Mouse (Mus musculus) left cerebral cortex, postnatal 36 days (tissue): ENCODE results near the gene Ghrhr. TPM values are rescaled to one million over a fixed set of nuclear protein-coding genes. Genes with fewer than 3 reads are reported as not detected.

Experiments
- DNase-seq, 2 experiments: peaks; one replicate each; pipeline ENCODE4 v3.0.0; 2021 to 2022; ENCODE audit warnings: low spot score in 2 of 2, mixed read lengths in 1 of 2
- intact Hi-C: fragments of 180-260 bp; cut with DNase I; formaldehyde crosslinking; loops from one replicate; pipeline ENCODE4 v1.15.1; 2025
- total RNA-seq, 2 experiments: library from RNA; stranded (reverse); gene quantifications; 2 replicates each; pipeline ENCODE4 v1.2.3; 2021

Ghrhr gene
- total RNA-seq, 2 experiments from 2014 or later, result not detected

DNA sequence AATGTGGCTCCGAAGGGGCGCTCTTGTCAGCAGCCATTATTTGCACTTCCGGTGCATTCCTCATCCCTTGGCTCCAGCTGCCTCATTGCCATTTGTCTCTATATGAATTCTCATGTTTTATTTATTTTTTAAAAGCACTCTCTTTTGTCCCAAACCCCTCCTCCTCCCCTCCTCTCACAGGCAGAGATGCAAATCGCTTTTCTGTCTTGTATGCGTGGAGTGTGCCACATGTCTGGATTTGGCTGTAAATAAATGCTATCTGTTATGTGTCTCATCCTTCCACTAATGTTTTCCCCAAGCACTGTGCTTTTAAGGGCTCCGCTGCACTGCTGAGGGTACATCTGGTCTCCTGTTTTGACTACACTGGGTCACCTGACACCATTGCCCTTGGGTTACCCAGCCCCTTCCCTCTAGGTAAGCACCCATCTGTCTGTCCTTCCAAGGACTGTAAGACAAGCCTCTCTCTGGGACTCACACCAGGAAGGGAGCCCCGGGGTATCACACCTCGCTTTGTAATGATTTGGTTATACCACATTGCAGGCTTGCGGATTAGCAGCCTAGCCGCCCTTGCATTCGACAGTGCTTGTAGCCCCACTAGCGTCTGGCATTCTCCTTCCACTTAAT is 12.6 kb downstream of the Ghrhr start:
- DNase-seq, result no peak
- intact Hi-C loops, result no loop called here

DNA sequence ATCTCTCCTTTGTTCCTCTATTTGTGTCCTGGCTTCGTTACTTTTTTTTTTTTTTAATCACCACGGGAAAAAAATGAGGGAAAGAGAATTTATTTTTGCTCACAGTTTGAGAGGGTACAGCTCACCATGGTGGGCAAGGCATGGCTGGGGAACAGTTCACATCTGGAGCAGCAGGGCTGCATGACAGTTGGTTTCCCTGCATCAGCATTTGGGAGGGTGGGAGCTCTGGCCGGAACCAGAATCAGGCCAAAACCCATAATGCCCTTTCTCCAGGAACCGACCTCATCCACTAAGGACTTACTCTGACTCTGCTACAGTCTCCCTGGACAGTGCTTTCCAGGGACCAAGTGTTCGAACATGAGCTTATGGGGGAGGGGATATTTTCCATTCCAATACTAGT is 13.2 kb downstream of the Ghrhr start:
- intact Hi-C loops, result no loop called here
- no peak for DNase-seq

DNA sequence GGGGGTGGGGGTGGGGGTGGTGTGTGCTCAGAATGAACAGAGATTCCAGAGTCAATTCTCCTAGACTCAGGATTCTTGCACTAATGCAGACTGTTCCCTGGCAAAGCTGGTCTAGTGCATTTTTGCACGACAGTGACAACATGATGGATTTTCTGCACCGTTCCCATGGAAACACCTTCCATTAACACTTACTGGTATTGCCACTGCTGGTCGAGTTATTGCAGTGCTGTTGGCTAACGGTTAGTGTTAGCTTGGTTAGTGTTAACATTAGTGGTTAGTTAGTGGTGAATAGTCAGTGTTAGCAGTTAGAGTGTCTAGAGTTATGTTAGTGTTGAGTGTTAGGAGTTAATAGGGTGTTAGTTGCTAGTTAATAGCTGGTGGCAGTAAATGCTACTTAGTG is 15.7 kb downstream of the Ghrhr start:
- intact Hi-C loops, result loop anchor here (2.0 kb wide), 1 partner anchor 113 kb away; no protein-coding TSS in a partner anchor
- DNase-seq, result no peak

DNA sequence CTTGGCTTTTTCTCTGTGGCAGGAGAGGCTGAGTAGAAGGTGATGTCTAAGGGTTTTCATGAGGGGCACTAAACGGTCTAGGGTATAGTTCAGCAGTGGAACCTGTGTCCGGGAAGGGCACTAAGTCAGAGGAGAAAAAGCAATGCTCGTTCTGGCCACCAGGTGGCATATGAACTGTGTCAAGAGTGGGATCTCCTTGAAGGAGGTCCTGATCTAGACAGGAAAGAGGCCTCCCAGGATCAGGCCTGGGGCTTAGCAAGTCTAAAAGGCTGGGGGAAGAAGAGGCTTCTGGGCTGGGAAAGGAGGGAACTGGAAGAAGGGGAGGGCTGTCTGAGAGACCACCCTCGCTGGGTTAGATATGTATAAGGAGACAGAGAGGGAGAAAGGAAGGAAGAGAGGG is 16.4 kb downstream of the Ghrhr start:
- intact Hi-C loops, result loop anchor here (2.0 kb wide), 1 partner anchor 112 kb away; no protein-coding TSS in a partner anchor
- DNase-seq, result peak; percentile 51 to 73

DNA sequence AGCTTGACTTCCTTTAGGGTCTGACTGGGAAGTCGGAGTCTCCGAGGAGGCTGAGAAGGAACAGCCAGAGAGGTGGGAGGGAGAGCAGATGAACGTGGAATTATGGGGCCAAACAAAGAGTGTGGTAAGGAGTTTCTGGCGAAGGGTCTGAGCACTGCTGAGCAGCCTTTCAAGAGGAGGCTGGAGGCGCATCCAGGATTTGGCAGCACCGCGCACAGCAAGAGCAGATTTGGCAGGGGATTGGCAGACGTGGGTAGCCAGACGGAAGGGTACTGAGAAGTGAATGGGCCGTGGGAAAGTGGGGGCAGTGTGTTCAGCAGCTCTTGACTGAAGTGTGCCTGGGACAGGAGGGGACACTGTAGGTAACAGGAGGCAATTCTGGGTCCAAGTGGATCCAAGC is 18.8 kb downstream of the Ghrhr start:
- intact Hi-C loops, result no loop called here
- DNase-seq, result peak; percentile 75 to 83

GRCm38 (mm10) chr6:55396176-55396575 is 20.1 kb downstream of the Ghrhr start:
- DNase-seq, result peak in 1 of 2 experiments; percentile 64
- intact Hi-C loops, result no loop called here

DNA sequence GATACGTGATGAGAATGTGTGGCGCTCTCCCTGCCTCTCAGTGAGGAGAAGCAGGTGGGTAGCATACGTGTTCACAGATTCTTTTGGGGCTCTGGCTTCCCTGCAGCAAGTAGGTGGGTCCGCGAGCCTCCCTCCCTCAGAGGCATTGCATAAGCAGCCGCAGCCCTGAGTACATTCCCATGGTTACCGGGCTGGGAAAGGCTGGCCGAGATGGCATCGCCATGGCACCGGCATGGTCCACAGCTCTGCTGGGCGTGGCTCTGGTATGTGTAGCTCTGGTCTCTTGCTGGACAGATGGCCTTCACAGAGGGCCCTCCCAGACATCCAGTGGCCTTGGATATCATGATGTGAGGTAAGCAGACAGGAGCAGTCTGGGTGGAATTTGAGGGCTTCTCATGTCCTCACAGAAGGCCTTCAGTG is 20.5 kb downstream of the Ghrhr start:
- intact Hi-C loops, result no loop called here

GRCm38 (mm10) chr6:55398869-55399628 is 23.0 kb downstream of the Ghrhr start:
- intact Hi-C loops, result no loop called here
- DNase-seq, result no peak

More for the DNA sequence above, 20.5 kb downstream of the Ghrhr start:
- DNase-seq, result peak; percentile 87 to 89

DNA sequence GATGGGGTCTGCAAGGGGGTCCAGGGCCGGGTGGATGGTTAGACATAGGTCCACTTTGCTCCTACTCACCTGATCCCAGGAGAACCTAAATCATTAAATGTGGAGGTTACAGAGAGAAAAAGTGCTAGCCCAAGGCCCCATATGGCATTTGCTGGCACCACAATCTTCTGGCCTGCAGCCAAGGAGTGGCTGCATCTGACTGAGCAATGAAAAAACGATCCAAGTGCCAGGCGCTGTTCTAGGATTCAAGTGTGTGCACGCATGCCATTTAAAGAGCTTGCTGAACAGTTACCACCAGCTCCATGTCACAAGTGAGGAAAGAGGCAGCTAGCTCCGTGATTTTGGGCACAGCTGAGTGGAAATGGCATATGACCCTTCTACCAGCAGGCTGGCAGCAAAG is 23.8 kb downstream of the Ghrhr start:
- intact Hi-C loops, result no loop called here
- DNase-seq, result peak; percentile 78 to 82

DNA sequence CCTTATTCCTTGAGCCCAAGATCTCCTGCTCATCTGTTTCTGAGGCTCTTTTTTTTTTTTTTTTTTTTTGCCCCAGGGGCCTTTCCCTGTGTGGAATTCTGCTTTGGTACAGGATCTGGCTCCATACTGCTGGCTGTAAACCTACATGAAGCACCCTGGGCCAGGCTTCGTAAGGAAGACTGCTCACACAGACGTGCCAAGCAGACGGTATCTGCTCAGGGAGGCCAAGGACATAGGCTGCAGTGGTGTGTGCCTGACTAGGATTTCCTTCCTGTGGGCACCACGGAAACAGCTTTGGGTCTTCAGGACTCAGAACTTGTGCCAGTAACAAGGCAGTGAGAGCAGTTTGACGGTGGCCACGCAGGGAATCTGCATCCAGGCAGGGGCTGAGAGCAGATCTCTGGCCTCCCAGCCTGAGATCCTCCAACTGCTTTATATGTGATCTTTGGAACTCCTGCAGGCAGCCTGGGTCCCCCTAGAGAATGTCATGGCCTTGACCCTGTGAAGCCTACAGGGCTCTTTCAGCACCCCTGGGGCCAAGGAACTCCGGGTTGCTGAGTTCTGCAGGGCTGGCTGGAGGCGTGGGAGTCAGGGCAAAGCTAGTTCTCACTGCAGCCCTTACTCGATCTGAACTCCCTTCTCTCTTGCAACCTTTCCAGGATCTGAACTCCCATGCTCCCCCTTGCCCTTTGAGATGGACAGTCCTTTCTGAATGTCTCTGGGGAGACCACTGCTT is 26.1 kb downstream of the Ghrhr start:
- intact Hi-C loops, result no loop called here
- no peak for DNase-seq

GRCm38 (mm10) chr6:55403411-55404309 is 27.6 kb downstream of the Ghrhr start:
- intact Hi-C loops, result no loop called here
- DNase-seq, result no peak

- intact Hi-C loops, result no loop called here
- no peak for DNase-seq
Measured at GRCm38 (mm10) chr6:55404421-55404990, 28.4 kb downstream of the Ghrhr start.

- intact Hi-C loops, result no loop called here
- no peak for DNase-seq
Measured at GRCm38 (mm10) chr6:55407345-55407744, 31.2 kb downstream of the Ghrhr start.

DNA sequence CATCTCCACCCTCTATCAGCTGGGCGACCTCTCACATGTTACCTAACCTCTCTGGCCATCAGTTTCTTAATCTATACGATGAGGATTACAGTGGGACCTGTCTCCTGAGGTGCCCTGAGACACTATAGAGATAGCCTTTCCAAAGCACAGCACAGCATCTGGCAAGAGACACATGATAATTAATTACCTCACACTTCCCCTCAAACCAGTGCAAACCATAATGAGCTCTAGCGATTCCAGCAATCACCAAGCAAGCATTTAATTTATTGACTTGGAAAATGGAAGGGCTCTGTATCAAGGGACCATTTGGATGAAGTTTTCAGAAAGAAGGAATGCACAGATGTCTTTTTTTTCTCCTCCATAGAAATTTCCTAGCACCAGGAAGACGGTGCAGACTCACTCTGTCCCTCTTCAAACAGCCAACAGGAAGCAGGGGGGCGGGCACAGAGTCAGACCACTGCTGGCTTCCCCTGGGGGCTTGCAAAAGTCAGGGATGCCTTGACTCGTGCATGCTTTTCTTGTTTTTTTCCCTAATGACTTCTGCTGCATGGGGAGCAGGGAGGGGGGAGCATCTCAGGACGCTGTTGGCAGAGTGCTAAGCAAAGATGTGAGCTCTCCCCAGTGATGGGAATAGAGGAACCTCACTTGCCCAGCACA is 34.2 kb downstream of the Ghrhr start:
- intact Hi-C loops, result no loop called here
- no peak for DNase-seq

GRCm38 (mm10) chr6:55410977-55411376 is 34.9 kb downstream of the Ghrhr start:
- intact Hi-C loops, result no loop called here
- no peak for DNase-seq

DNA sequence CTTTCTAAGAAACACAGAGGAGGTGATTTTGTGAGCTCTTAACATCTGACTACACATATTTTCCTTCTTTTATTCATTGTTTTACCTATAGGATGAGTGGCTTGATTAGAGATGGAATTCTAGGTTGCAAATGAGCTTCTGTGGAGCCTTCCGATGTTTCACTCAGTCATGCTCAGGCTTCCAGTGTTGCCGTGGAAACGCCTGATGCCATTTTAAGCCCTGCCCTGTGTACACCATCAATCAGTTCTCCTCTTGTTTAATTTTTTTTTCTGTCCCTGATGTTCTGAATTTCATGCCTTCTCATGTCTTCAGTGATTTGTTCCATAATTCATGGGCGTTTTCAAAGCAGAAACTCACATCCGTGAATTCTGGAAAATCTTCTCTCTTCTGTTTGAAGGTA is 40.1 kb downstream of the Ghrhr start:
- intact Hi-C loops, result no loop called here
- DNase-seq, result no peak

GRCm38 (mm10) chr6:55418746-55419410 is 42.8 kb downstream of the Ghrhr start:
- intact Hi-C loops, result no loop called here
- DNase-seq, result no peak

- no peak for DNase-seq
- intact Hi-C loops, result no loop called here
Measured at GRCm38 (mm10) chr6:55420411-55420810, 44.3 kb downstream of the Ghrhr start.
